Mouse (Mus musculus): ENCODE measurements around the gene Apof. TPM values are rescaled to one million over a fixed set of nuclear protein-coding genes. Genes with fewer than 3 reads are reported as not detected.
"Not testable (repeated sequence)": the region's sequence is repeated elsewhere in the genome, so short reads cannot be mapped to it uniquely, and the experiment has no call there.

Gene Apof
- polyA plus RNA-seq, 1 experiment, result 0.25 TPM

DNA sequence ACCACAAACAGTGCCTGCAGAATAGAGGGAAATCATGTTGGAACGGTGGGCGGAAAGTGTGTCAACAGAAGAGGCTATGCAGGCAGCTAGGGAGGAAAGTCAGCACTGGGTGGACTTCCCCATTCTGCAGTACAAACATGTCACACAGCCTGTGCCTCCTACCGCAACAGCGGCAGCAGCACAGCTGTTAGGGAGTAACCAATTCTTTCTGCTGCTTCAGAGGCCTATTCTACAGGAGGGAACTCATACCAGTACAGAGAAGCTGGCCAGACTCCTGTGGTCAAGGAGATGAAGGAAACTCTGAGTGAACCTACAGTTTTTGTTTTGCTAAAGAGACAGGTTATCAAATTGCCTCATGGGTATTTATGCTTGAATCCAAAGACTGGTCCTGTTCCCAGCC, 9.5 kb upstream of the Apof start:
- no peak for DNase-seq (ENCODE audit: low spot score)

GRCm38 (mm10) chr10:128259946-128260345, 8.5 kb upstream of the Apof start:
- no peak for DNase-seq (ENCODE audit: low spot score)

- not testable (repeated sequence) for DNase-seq (ENCODE audit: low spot score)
Measured at GRCm38 (mm10) chr10:128260376-128260775, 8.1 kb upstream of the Apof start.

DNA sequence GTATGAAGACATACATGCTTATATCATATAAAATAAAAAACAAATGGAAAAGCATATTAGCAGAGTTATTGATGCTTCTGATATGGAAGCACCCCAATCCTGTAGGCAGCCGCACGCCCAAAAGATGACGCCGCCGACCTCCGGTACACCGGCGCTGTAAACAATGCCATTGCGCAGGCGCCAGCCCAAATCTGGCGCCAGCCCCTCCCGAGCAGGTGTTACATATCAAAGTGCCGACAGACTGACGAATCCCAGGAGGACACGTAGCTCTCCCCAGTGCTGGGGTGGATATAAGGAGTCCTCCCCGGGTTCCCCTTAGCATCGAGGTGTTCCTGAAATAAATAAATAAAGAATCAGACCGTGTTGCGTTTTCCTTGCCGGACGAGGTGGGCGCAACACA, 6.2 kb upstream of the Apof start:
- DNase-seq (ENCODE audit: low spot score), result no peak

DNA sequence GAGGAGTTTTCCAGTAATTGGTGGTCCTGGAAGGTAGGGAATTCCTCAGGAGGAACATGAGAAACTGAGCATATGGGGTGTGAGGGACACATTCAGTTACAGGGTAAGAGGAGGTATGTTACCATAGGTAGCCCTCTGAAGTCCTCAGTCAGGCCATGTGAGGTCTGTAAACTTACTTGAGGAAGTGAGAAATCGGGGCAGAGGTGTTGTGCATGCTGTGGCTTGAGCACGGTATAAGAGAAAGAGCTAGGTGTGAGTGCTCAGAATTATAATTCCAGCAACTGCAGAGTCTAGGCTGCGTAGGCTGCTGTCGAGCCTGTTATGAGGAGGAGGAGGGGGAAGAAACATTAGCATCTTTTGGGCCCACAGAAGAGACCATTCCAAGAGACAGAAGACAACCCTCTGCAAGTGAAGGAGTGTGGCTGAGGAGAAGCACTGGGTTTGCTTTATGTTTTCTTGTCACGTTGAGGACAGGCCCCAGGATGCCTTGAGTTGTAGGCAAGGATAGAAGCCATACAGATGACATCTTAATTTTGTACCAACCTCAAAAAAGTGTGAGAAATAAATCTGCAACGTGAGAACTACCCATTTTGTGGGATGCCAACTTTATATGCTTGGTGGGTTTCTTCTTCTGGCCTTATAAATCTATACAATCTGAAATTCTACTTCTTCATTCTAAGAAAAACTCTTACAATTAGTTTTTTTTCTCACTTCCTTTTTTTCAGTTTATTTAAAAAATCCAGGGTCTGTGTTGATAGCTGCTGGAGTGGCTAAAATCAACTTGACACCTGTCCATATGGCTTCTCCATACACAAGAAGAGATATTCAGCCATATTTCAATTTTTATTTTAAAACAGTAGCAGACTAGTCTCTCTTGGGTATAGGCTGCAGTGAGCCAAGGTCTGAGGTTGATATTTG, 4.8 kb upstream of the Apof start:
- no peak for DNase-seq (ENCODE audit: low spot score)

GRCm38 (mm10) chr10:128269206-128269910, 887 bp downstream of the Apof start:
- no peak for DNase-seq (ENCODE audit: low spot score)

DNA sequence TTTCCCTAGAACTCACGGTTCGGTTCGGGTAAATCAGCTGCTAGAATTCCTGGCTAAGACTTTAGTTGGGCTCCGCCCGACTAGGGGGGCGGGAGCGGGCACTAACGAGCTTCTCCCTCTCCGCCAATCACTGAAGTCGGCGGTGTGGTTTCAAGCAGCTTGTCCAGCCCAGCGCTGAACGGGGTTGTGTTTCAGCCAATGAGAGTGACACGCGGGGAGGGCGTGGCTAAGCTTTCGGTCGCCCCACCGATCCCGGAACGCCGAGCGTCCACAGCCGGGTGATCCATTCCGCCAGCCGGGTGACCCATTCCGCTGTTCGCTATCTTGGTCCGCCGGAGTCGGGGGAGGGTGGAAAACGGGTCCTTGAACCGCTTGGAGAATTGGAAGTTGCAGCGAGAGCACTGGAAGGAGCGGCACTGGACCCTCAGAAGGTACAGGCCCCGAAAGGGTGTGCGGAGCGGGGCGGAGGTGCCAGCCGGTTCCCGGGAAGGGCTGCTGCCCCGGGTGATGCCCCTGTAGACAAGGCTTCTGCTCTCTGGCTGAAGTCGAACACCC, 1.9 kb downstream of the Apof start, which contains the start of gene Stat2:
Stat2 (plus strand) TSS at position 273 of the 555 bp plus-strand sequence.
- DNase-seq (ENCODE audit: low spot score), result peak; percentile 93

DNA sequence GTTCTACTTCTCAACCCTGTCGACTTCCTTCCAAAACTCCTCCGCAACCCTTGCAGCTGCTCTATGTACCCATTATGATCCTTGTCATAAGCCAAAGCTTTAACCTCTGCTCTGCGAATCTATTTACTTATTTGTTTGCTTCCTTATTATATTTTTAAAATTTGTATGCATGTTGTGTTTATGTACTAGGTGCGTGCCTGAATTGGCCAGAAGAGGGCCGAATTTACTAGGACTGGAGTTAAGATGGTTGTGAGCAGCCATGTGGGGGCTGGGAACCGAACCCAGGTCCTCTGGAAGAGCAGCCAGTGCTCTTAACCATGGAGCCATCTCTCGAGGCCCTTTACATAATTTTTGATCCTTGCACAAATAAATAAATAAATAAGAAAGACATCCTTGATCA, 2.4 kb downstream of the Apof start:
- no peak for DNase-seq (ENCODE audit: low spot score)

- DNase-seq (ENCODE audit: low spot score), result no peak
Measured at GRCm38 (mm10) chr10:128271883-128272282, 3.4 kb downstream of the Apof start.

DNA sequence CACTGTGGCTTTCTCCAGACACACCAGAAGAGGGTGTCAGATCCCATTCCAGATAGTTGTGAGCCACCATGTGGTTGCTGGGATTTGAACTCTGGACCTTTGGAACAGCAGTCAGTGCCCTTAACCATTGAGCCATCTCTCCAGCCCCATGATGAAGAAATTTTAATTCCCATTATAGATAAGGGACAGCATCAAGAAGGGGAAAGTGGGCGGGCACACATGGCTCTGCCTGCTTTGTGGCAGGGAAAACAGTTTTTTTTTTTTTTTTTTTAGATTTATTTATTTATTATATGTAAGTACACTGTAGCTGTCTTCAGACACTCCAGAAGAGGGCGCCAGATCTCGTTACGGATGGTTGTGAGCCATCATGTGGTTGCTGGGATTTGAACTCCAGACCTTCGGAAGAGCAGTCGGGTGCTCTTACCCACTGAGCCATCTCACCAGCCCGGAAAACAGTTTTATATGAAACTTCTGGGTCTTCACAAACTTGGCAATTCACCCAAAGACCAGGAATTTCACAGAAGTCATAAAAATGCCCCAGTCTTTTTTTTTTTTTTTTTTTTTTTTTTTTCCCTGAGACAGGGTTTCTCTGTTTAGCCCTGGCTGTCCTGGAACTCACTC, 4.5 kb downstream of the Apof start:
- not testable (repeated sequence) for DNase-seq (ENCODE audit: low spot score)

DNA sequence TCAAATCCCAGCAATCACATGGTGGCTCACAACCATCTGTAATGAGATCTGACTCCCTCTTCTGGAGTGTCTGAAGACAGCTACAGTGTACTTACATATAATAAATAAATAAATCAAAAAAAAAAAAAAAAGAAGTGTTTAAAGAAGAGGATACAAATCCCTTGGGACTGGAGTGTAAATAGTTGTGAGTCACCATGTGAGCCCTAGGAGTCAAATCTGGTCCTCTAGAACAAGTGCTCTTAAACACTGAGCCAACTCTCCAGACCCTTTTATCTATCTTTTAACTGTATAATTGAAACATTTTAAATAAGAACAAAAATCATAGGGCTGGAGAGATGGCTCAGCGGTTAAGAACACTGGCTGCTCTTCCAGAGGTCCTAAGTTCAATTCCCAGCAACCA, 6.9 kb downstream of the Apof start:
- not testable (repeated sequence) for DNase-seq (ENCODE audit: low spot score)

- DNase-seq (ENCODE audit: low spot score), result no peak
Measured at GRCm38 (mm10) chr10:128278158-128278557, 9.7 kb downstream of the Apof start.

- DNase-seq (ENCODE audit: low spot score), result no peak
Measured at GRCm38 (mm10) chr10:128280943-128281342, 12.5 kb downstream of the Apof start.

DNA sequence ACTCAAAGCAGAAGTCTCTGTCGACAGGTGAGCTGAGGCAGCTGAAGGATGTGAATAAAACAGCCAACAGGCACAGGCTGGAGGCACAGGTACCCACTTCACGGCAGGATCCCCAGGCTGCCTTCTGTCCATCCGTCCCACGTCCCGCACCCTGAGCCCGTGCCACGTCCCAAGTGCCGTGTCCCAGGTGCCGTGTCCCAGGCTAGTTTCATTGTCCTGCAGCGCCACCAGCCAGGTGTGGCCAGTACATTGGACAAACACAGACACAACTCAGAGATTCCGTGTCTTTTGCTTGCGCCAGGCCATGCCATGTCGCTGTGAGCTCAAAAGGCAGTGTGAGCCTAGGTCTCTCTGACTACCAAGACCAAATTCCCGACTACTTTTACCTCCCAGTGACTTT, 13.2 kb downstream of the Apof start:
- DNase-seq (ENCODE audit: low spot score), result no peak

GRCm38 (mm10) chr10:128282886-128283450, 14.5 kb downstream of the Apof start:
- DNase-seq (ENCODE audit: low spot score), result no peak

- DNase-seq (ENCODE audit: low spot score), result no peak
Measured at GRCm38 (mm10) chr10:128283604-128284579, 15.4 kb downstream of the Apof start.

- not testable (repeated sequence) for DNase-seq (ENCODE audit: low spot score)
Measured at GRCm38 (mm10) chr10:128290594-128290993, 22.1 kb downstream of the Apof start.

- DNase-seq (ENCODE audit: low spot score), result no peak
Measured at GRCm38 (mm10) chr10:128296370-128297090, 28.1 kb downstream of the Apof start.

GRCm38 (mm10) chr10:128297221-128297620, 28.8 kb downstream of the Apof start:
- DNase-seq (ENCODE audit: low spot score), result no peak

GRCm38 (mm10) chr10:128297622-128298021, 29.2 kb downstream of the Apof start:
- no peak for DNase-seq (ENCODE audit: low spot score)
